Mouse (Mus musculus) midbrain, embryonic 12.5 days (tissue): ENCODE measurements around the gene Atad5. TPM values are rescaled to one million over a fixed set of nuclear protein-coding genes. Genes with fewer than 3 reads are reported as not detected.

Source experiments
- ATAC-seq: fragments of 200-750 bp; cut with Nextera tagmentation; 2 replicates; pipeline ENCODE4 v1.8.0; 2017; ENCODE audit warnings: low read depth, moderate TSS enrichment, moderate library complexity; ENCODE audit not compliant: low FRiP score
- H3K27ac ChIP-seq: fragments of 300-500 bp; sonication (generic); replicated peaks from 2 replicates; pipeline ENCODE4 v1.5.1; 2016; ENCODE audit warnings: mild to moderate bottlenecking
- H3K27me3 ChIP-seq: fragments of 300-500 bp; sonication (generic); 2 replicates; pipeline ENCODE4 v1.6.1; 2016; ENCODE audit warnings: mild to moderate bottlenecking
- H3K36me3 ChIP-seq: fragments of 300-500 bp; sonication (generic); 2 replicates; pipeline ENCODE4 v1.6.1; 2016
- H3K4me1 ChIP-seq: fragments of 300-500 bp; sonication (generic); 2 replicates; pipeline ENCODE4 v1.6.1; 2016
- H3K4me2 ChIP-seq: fragments of 300-500 bp; sonication (generic); replicated peaks from 2 replicates; pipeline ENCODE4 v1.6.1; 2016; ENCODE audit warnings: mild to moderate bottlenecking, moderate library complexity
- H3K4me3 ChIP-seq: fragments of 300-500 bp; sonication (generic); 2 replicates; pipeline ENCODE4 v1.5.1; 2016; ENCODE audit warnings: mild to moderate bottlenecking
- H3K9ac ChIP-seq: fragments of 300-500 bp; sonication (generic); replicated peaks from 2 replicates; pipeline ENCODE4 v1.6.1; 2016; ENCODE audit warnings: mild to moderate bottlenecking, moderate library complexity
- H3K9me3 ChIP-seq: fragments of 300-500 bp; sonication (generic); 2 replicates; pipeline ENCODE4 v1.6.1; 2016; ENCODE audit warnings: mild to moderate bottlenecking
- WGBS: fragments of 180-500 bp; shearing (Covaris S2); methylation state at CpG from one replicate; pipeline ENCODE4 v1.1.7; 2016; 5-methylcytosine and 5-hydroxymethylcytosine counted together
- polyA plus RNA-seq: library from polyadenylated mRNA; unstranded; fragments of >200 nt; fragmentation: Nextera tagmentation; extraction: Ambion mirVana; gene quantifications from 2 replicates; pipeline ENCODE4 v1.2.1, GENCODE M21; 2016

Gene Atad5
- polyA plus RNA-seq, 1 experiment from 2014 or later = 13.8 TPM

DNA sequence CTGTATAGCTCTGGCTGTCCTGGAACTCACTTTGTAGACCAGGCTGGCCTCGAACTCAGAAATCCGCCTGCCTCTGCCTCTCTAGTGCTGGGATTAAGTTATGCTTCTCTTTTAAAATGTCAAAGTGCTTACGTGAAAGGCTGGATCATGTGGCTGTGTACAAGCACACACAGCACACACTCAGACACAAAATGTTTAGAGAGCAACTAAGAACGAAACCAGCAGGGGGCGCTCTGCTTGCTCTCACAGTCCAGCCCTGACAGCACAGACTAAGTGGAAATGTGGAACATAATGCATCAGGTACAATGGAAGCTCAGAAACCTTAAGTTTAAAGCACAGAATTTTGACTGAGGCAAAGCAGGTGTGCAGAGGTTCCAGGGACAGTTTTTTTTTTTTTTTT lies 2.4 kb upstream of the Atad5 start:
- Histone ChIP-seq H3K36me3 (no peaks in the 10 kb centered on the region), H3K27ac (no peak overlapping the region), H3K9me3 (no peaks in the 10 kb centered on the region), H3K4me3 (no peak overlapping the region), H3K9ac (no peak overlapping the region), H3K4me2 (no peak overlapping the region), H3K27me3 (no peaks in the 10 kb centered on the region), H3K4me1 (peaks cover 12% of the 10 kb centered on the region)
- no peak for ATAC-seq
- WGBS = 7% methylated on average over 5 of the region's 5 CpGs

DNA sequence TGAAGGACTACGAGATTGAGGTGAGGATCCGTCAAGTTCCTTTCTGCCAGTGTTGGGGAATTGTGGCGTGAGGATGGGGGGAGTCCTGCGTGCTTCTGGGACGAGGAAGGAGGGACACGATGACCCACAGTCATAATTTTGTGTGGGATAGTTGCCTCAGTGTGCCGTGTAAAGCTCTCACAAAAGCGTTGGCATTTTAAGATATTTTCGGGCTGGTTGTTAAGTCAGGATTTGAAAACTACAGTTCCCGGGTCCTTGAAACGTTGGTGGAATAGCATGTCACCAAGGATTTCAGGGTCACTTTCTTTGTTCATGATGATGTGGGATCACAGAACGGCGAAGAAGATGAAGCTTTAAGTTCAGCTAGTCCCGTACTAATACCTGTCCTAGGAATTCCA lies 616 bp downstream of the Atad5 start:
- Histone ChIP-seq H3K27me3 (no peaks in the 10 kb centered on the region), H3K4me1 (peaks cover 16% of the 10 kb centered on the region), H3K9ac (peak overlapping the region; percentile 97), H3K4me3 (peak overlapping the region; percentile 99), H3K4me2 (peak overlapping the region; percentile 92), H3K27ac (no peak overlapping the region; the same call in 1 of the 2 replicates), H3K9me3 (no peaks in the 10 kb centered on the region), H3K36me3 (no peaks in the 10 kb centered on the region)
- 1% methylated on average over 14 of the region's 14 CpGs for WGBS
- ATAC-seq = no peak

DNA sequence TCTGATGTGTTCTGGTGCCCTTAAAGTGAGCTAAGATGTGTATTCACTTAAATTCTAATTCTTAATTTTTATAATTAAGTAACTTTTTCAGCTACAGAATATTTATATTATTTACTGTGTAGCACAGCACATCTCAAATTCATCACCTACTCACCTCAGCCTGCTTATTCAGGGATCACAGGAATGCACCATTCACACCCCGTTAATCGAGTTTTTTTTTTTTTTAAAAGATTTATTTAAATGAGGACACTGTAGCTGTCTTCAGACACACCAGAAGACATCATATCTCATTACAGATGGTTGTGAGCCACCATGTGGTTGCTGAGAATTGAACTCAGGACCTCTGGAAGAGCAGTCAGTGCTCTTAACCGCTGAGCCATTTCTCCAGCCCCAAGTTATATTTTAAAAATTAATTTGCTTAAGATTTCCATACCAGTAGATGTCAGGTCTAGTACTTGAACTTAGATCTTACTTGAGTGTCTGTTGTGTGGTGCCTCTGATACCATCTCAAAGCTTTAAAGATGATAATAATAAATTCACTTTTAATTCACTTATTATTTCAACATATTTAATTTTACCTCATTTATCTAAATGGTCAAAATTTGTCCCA lies 1.5 kb downstream of the Atad5 start:
- H3K9me3 ChIP-seq = no peaks in the 10 kb centered on the region
- peak overlapping the region; percentile 92 for H3K4me2 ChIP-seq
- ATAC-seq = no peak
- peak overlapping the region; percentile 99 for H3K4me3 ChIP-seq
- peaks cover 3% of the 10 kb centered on the region; the same call in 1 of the 2 replicates for H3K36me3 ChIP-seq
- peaks cover 16% of the 10 kb centered on the region for H3K4me1 ChIP-seq
- H3K9ac ChIP-seq = no peak overlapping the region
- WGBS = 65% methylated on average over 3 of the region's 3 CpGs
- no peaks in the 10 kb centered on the region for H3K27me3 ChIP-seq
- no peak overlapping the region for H3K27ac ChIP-seq

DNA sequence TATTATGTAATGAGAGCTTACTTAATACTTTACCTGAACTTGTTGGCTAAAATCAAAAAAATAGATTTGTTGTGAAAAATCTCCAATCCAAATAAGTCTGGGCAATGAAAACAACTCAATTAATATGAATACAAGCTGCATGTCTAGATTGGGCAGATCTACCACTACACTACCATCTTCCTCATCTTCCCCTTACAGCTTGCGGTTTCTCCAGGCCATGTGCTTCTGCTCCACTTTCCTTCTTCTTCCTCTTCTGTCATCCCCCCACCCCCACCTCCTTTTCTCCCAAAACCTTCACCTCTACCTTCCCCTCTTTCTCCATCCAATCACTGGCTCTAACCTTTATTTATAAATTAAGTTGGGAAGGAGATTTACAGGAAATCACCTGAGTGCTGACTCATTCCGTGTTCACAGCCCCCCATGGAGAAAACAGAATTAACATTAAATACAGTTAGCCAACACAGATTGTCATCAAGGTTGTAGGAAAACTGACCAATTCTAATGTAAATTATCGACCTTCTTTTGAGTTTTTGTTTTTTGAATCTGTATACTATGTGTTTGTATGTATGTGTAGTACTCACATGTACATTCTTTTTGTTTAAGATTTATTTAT lies 9.3 kb downstream of the Atad5 start:
- no peak overlapping the region for H3K9ac ChIP-seq
- H3K27me3 ChIP-seq = no peaks in the 10 kb centered on the region
- no peaks in the 10 kb centered on the region for H3K4me1 ChIP-seq
- H3K9me3 ChIP-seq = no peaks in the 10 kb centered on the region
- no peak overlapping the region for H3K4me2 ChIP-seq
- H3K27ac ChIP-seq = no peak overlapping the region
- no peak for ATAC-seq
- 94% methylated on average over 3 of the region's 3 CpGs for WGBS
- peaks cover 40% of the 10 kb centered on the region for H3K36me3 ChIP-seq
- H3K4me3 ChIP-seq = no peak overlapping the region

DNA sequence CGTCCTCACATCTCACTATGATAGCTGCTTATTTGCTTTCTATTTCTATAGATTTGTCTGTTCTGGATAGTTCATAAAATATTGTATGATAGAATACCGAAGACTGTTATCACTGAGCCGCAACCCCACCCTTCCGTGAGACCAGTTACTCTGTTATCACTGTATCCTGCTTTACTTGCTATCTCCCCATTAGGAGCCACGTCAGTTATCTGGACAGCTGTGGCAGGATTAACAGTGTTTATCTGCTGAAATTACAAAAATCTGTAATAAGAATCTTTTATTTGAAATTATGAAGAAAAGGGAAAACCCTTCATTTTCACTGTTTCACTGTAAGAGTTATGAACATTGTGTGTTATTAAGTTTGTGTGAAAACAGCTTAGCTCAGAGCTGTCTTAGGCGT lies 12.1 kb downstream of the Atad5 start:
- no peak overlapping the region for H3K4me3 ChIP-seq
- H3K4me1 ChIP-seq = no peaks in the 10 kb centered on the region
- H3K9ac ChIP-seq = no peak overlapping the region
- no peak overlapping the region for H3K27ac ChIP-seq
- no peak overlapping the region for H3K4me2 ChIP-seq
- ATAC-seq = no peak
- WGBS = 93% methylated on average over 6 of the region's 6 CpGs
- no peaks in the 10 kb centered on the region for H3K9me3 ChIP-seq
- H3K27me3 ChIP-seq = no peaks in the 10 kb centered on the region
- peaks cover 47% of the 10 kb centered on the region for H3K36me3 ChIP-seq

DNA sequence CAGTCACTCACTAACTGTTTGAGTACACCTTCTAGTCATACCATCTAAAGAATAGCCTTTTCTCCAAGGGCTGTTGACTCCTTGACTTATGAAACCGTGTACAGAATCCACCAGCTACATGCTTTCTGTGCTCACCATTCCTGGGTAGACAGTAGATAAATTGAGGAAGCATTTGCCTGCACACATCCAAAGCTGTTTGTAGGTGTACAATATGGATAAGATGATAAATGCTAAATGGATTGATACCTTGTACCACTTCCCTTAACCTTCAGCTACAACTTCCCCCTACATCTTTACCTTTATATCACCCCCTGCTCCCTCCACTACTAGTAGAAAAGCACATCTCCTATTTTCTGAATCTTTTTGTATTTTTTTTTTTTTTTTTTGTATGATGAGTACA lies 15.2 kb downstream of the Atad5 start:
- H3K4me2 ChIP-seq = no peak overlapping the region
- H3K27me3 ChIP-seq = no peaks in the 10 kb centered on the region
- H3K27ac ChIP-seq = no peak overlapping the region
- H3K36me3 ChIP-seq = peaks cover 60% of the 10 kb centered on the region
- ATAC-seq = no peak
- no peaks in the 10 kb centered on the region for H3K4me1 ChIP-seq
- no peaks in the 10 kb centered on the region for H3K9me3 ChIP-seq
- no peak overlapping the region for H3K4me3 ChIP-seq
- 94% methylated on average over 1 of the region's 1 CpGs for WGBS
- H3K9ac ChIP-seq = no peak overlapping the region

DNA sequence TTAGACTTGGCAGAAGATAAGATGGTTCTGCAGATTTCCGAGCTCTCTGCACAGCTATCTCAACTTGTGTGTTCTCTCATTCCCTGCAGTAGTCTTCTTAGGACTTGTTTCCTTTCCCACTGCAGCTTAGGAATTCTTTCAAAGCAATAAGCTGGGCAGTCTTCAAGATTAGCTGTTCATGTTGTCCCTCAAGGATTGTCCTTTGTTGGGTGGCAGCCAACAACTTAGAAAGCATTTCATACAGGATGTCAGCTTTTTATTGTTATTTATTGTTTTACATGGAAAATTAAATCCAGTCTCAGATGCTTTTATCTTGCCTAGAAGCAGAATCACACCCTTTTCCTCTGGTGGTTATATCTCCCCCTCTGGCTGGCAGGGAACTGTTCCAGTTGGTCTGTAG lies 27.2 kb downstream of the Atad5 start:
- Histone ChIP-seq H3K27me3 (no peaks in the 10 kb centered on the region), H3K4me3 (no peak overlapping the region), H3K4me2 (no peak overlapping the region), H3K4me1 (no peaks in the 10 kb centered on the region), H3K36me3 (peaks cover 69% of the 10 kb centered on the region), H3K27ac (no peak overlapping the region), H3K9me3 (no peaks in the 10 kb centered on the region), H3K9ac (no peak overlapping the region)
- 86% methylated on average over 1 of the region's 1 CpGs for WGBS
- ATAC-seq = no peak

DNA sequence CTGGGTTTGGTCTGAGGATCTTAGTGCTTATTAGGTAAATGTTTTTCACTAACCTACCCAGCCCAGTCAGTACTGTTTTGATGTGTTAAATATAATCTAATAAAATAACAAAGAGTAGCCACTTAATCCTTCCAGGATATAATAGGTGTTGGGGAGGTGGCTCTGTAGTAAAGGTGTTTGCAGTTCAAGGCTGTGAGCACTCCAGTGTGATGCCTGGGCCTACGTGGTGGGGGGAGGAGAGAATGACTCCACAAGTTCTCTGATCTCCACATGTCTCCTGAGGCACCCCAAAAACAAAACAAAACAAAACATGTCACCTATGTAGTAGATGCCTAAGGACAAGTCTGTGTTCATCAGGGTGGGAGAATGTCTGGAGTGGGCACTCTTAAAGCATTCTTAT lies 42.9 kb downstream of the Atad5 start:
- Histone ChIP-seq H3K27ac (no peak overlapping the region), H3K9me3 (no peaks in the 10 kb centered on the region), H3K9ac (no peak overlapping the region), H3K4me1 (no peaks in the 10 kb centered on the region), H3K4me2 (no peak overlapping the region), H3K27me3 (no peaks in the 10 kb centered on the region), H3K4me3 (no peak overlapping the region), H3K36me3 (peaks cover 61% of the 10 kb centered on the region)
- no peak for ATAC-seq
- 68% methylated on average over 1 of the region's 1 CpGs for WGBS

DNA sequence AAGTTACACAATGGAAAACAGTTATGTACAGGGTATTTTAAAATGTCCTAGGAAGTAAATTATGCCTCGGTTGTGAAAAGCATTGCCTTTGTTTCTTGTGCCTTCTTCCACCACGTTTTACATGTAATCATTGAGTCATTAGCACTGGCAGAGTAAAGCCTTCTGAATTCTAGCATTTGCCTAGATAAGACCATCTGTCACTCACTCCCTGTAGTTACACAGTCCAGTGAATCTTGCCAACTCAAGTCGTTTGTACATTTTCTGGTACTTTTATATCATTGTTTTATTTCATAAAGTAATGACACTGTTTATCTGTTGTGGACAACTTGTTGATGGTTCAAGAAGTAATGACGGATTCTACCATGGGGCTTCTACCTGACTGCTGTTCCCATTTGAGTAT lies 45.5 kb downstream of the Atad5 start:
- H3K36me3 ChIP-seq = peaks cover 54% of the 10 kb centered on the region
- H3K4me3 ChIP-seq = no peak overlapping the region
- WGBS = 86% methylated on average over 4 of the region's 4 CpGs
- no peaks in the 10 kb centered on the region for H3K27me3 ChIP-seq
- H3K4me2 ChIP-seq = no peak overlapping the region
- H3K9me3 ChIP-seq = no peaks in the 10 kb centered on the region
- H3K4me1 ChIP-seq = no peaks in the 10 kb centered on the region
- ATAC-seq = no peak
- no peak overlapping the region for H3K27ac ChIP-seq
- H3K9ac ChIP-seq = no peak overlapping the region

DNA sequence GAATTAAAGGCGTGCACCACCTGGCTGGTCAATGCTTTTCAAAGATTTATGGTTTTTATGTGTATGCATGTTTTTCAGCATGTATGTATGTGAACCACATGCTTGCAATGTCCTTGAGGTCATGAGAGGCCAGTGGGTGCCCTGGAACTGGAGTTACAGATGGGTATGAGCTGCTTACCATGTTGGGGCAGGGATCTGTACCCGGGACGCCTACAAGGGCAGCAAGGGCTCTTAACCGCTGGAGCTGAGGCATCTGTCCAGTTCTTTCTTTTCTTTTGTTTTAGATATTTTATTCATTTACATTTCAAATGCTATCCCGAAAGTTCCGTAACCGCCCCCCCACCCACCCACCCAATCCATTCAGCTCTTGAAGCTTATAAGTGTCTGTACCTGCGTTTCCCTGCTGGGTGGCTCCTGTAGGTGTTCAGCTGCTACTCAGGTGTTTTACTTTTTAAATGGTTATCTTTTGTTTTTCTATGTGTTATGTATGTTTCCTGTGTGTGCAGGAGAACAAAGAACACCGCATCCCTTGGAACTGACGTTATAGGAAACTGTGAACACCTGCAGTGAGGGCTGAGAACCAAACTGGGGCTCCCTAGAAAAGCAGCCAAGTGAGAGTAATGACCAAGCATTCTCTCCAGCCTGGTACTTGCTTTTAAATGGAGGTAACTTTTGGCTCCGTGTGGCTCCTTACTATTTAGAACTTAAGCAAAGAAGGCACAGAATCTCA lies 46.9 kb downstream of the Atad5 start:
- H3K27me3 ChIP-seq = no peaks in the 10 kb centered on the region
- ATAC-seq = no peak
- no peak overlapping the region for H3K4me2 ChIP-seq
- H3K27ac ChIP-seq = no peak overlapping the region
- no peak overlapping the region for H3K9ac ChIP-seq
- H3K4me3 ChIP-seq = no peak overlapping the region
- H3K4me1 ChIP-seq = peaks cover 3% of the 10 kb centered on the region; the same call in 1 of the 2 replicates
- H3K9me3 ChIP-seq = no peaks in the 10 kb centered on the region
- peaks cover 46% of the 10 kb centered on the region for H3K36me3 ChIP-seq
- 92% methylated on average over 11 of the region's 11 CpGs for WGBS

DNA sequence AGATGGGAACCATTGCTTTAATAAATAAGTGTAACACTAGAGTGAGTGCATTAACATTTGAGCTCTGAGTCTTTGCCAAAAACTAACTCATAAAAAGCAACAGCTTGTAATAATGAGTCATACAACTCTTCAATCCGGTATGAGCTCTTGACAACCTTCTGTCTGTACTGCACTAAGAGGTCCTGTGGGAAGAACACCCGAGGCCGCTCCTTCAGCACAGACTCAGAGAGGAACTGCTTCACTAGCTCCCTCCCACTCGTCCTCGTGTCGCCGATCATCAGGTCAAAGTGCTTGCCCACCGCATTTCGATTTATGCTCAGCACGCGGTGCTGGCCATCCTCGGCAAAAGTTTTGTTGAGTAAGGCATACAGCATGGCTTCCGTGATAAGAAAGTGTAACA lies 47.6 kb downstream of the Atad5 start:
- Histone ChIP-seq H3K4me1 (peaks cover 7% of the 10 kb centered on the region; the same call in 1 of the 2 replicates), H3K4me3 (no peak overlapping the region), H3K4me2 (no peak overlapping the region), H3K27me3 (no peaks in the 10 kb centered on the region), H3K9ac (no peak overlapping the region), H3K27ac (no peak overlapping the region), H3K9me3 (no peaks in the 10 kb centered on the region), H3K36me3 (peaks cover 41% of the 10 kb centered on the region)
- WGBS = 93% methylated on average over 13 of the region's 13 CpGs
- ATAC-seq = no peak

DNA sequence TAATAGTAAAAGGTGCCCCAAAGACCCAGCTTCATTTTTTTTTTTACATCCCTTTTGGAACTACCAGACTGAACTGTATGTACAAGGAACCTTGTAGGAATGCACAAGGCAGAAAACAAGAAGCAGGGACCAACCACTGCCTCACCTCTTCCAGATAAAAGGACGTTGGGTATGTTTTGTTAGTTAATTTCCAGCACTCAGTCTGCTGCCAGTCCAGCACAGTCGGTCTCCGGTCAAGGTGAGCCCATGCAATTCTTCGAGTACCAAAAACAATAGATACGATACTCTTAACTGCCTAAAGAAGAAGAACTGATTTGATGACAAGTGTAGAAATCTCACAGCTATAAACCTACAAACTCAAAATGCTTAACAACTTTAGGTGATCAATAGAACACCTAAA lies 48.6 kb downstream of the Atad5 start:
- H3K4me2 ChIP-seq = no peak overlapping the region
- H3K27me3 ChIP-seq = no peaks in the 10 kb centered on the region
- peaks cover 10% of the 10 kb centered on the region; the same call in 1 of the 2 replicates for H3K4me1 ChIP-seq
- H3K36me3 ChIP-seq = peaks cover 31% of the 10 kb centered on the region
- H3K9me3 ChIP-seq = no peaks in the 10 kb centered on the region
- no peak overlapping the region for H3K9ac ChIP-seq
- no peak overlapping the region for H3K27ac ChIP-seq
- WGBS = 93% methylated on average over 5 of the region's 5 CpGs
- no peak overlapping the region for H3K4me3 ChIP-seq
- no peak for ATAC-seq
